Mouse (Mus musculus): ENCODE data around the gene Cntfr. TPM values are rescaled to one million over a fixed set of nuclear protein-coding genes. Genes with fewer than 3 reads are reported as not detected.

Gene Cntfr
- polyA plus RNA-seq, 1 experiment from 2014 or later: 3.7 TPM

DNA sequence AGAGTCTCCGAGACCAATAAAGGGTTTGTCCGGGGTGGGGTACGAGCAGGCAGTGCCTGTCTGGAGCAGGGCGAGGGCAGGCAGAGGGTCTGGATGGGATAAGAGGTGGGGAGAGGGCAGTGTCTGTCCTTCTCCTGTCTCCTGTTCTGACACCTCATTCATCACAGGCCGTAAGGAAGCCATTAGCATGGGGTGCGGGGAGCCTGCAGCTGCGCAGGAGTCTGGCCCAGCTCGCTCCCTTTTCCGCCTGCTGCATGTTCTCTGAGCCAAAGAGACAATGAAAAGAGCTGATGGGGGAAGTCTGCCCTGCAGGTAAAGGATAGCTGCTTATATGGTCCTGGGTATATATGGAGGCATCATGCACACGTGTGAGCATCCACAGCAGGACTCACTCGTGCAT lies 34.2 kb downstream of the Cntfr start:
- no peak for ATAC-seq (ENCODE audit: insufficient number of reproducible peaks, low FRiP score)

DNA sequence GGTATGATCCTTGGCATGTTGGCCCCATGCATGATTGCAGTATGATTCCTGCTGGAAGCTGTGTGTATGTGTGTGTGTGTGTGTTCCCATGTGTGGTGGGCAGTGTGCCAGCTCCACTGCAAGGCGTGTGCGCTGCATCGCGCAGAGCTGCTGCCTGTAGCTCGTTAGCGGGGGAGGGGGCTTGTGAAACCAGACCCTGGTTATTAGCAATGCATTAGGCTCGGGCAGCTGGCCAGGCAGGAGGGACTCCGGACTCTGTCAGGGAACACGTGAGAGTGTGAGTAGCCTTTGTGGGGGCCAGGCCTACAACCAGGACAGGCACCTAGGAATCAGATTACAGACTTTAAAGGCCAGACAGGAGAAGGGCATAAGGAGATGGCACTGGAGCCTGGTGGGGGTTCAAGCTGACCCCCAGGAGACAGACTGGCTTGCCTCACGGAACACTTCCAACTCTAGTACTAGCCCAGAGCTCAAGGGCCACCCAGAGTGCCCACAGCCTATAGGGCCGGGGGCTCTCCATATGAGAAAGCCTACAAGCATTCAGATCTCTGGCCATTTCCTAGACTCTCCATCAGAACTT lies 35.9 kb downstream of the Cntfr start:
- ATAC-seq (ENCODE audit: insufficient number of reproducible peaks, low FRiP score): 0 out of 2 replicates have a peak, but pooled peaks have one; percentile 10
- Histone ChIP-seq H3K27ac (ENCODE audit: poor library complexity, severe bottlenecking) (no peak overlapping the region), H3K36me3 (0 out of 2 replicates have a peak, but pooled peaks cover 2% of the 10 kb centered on the region), H3K9ac (no peak overlapping the region), H3K4me3 (no peak overlapping the region), H3K9me3 (replicated peaks) (no peaks in the 10 kb centered on the region), H3K27me3 (replicated peaks) (peaks cover 62% of the 10 kb centered on the region), H3K4me1 (replicated peaks) (peaks cover 57% of the 10 kb centered on the region), H3K4me2 (no peak overlapping the region)
- WGBS: 37% methylated on average over 11 of the region's 11 CpGs

More for the DNA sequence above, 34.2 kb downstream of the Cntfr start:
- H3K36me3 ChIP-seq: 0 out of 2 replicates have a peak, but pooled peaks cover under 1% of the 10 kb centered on the region
- peaks cover 57% of the 10 kb centered on the region for H3K4me1 ChIP-seq (replicated peaks)
- H3K4me2 ChIP-seq: no peak overlapping the region
- H3K27ac ChIP-seq (ENCODE audit: poor library complexity, severe bottlenecking): no peak overlapping the region
- H3K9ac ChIP-seq: no peak overlapping the region
- H3K9me3 ChIP-seq (replicated peaks): no peaks in the 10 kb centered on the region
- no peak overlapping the region for H3K4me3 ChIP-seq
- 61% methylated on average over 11 of the region's 11 CpGs for WGBS
- peaks cover 52% of the 10 kb centered on the region for H3K27me3 ChIP-seq (replicated peaks)

DNA sequence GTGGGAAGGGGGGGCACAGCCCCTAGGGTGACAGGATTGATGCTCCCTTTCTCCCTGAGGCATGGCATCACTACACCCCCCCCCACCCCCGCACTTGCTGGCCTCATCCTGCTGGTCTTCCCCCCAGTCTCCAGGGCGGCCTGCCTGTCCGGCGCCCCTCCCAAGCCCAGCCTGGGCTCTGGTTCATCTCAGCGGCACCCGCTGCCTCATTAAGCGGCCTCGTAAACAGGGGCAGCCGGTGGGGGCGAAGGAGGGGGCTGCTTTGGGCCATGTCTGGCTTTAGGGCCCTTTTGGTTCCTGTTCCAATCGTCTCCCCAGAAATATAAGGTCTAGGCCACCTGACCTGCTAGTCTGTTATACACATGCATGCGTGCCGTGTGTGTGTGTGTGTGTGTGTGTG lies 37.3 kb downstream of the Cntfr start:
- Histone ChIP-seq H3K36me3 (0 out of 2 replicates have a peak, but pooled peaks cover 2% of the 10 kb centered on the region), H3K4me3 (no peak overlapping the region), H3K27ac (ENCODE audit: poor library complexity, severe bottlenecking) (no peak overlapping the region), H3K9me3 (replicated peaks) (no peaks in the 10 kb centered on the region), H3K27me3 (replicated peaks) (peaks cover 67% of the 10 kb centered on the region), H3K4me1 (replicated peaks) (peaks cover 45% of the 10 kb centered on the region), H3K4me2 (no peak overlapping the region), H3K9ac (no peak overlapping the region)
- 46% methylated on average over 13 of the region's 13 CpGs for WGBS
- ATAC-seq (ENCODE audit: insufficient number of reproducible peaks, low FRiP score): no peak

DNA sequence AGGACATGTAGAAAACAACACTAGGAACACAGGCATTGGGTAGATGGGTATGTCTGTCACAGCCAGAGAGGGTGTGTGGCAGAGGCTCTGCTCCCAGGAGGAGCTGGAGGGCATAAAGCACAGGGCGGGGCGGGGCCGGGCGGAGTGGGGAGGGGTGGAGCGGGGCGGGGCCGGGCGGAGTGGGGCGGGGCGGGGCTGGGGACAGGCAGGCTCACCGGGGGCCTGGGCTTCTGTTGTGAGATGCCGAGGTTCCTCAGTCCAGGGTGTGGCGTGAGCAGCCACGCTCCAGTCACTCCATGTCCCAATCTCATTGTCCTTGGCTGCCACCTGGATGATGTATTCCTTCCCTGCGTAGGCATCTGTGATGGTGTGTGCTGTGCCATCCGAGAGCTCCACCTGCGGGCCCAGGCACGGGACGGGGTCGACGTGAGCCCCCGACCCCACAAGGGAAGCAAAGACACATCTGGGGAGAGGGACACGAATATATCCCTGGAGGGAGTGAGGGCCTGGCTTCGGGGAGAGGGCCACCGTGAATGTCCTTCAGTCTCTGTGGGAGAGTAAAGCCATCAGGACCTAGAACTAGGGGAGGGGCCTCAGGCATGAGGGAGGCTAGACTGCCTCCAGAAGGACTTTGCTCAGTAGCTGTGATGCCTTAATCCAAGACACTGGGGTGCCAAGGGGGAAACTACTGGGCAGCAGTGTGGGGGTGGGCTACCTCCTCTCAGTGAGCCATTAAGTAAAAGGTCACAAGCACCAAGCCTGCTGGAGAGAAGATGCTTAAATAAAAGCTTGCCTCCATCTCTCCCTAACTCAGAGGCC lies 38.1 kb downstream of the Cntfr start:
- Histone ChIP-seq H3K4me1 (replicated peaks) (peaks cover 37% of the 10 kb centered on the region), H3K4me2 (peak overlapping the region; percentile 19), H3K9ac (peak overlapping the region; percentile 14; the same call in 1 of the 2 replicates)

DNA sequence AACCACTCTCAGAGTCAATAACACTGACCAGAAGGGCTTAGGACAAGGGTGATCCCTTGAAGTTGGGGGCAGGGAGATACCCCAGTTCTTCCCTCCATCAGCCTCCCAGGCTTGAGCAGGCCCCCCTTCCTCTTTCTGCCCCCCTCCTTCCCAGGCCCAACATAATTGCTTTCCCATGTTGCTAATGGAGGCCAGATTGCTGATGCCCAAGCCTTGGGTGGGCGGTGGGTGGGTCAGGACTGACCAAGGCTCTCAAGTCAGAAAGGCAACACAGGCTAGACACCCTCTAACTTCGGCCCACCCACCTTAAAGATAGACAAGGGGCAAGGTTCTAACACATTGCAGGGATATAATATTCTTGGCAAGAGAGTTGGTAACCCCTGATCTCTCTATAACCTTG lies 41.4 kb downstream of the Cntfr start:
- peaks cover 19% of the 10 kb centered on the region for H3K4me1 ChIP-seq (replicated peaks)
- H3K27me3 ChIP-seq (replicated peaks): peaks cover 45% of the 10 kb centered on the region
- H3K4me2 ChIP-seq: no peak overlapping the region
- H3K36me3 ChIP-seq: 0 out of 2 replicates have a peak, but pooled peaks cover 2% of the 10 kb centered on the region
- no peak overlapping the region for H3K9ac ChIP-seq
- no peak overlapping the region for H3K27ac ChIP-seq (ENCODE audit: poor library complexity, severe bottlenecking)
- no peak overlapping the region for H3K4me3 ChIP-seq
- no peak for ATAC-seq (ENCODE audit: insufficient number of reproducible peaks, low FRiP score)
- H3K9me3 ChIP-seq (replicated peaks): no peaks in the 10 kb centered on the region
- WGBS: 75% methylated on average over 2 of the region's 2 CpGs

More for the DNA sequence above, 38.1 kb downstream of the Cntfr start:
- 0 out of 2 replicates have a peak, but pooled peaks have one; percentile 30 for ATAC-seq (ENCODE audit: insufficient number of reproducible peaks, low FRiP score)
- H3K27ac ChIP-seq (ENCODE audit: poor library complexity, severe bottlenecking): no peak overlapping the region
- H3K27me3 ChIP-seq (replicated peaks): peaks cover 67% of the 10 kb centered on the region
- H3K9me3 ChIP-seq (replicated peaks): no peaks in the 10 kb centered on the region
- 0 out of 2 replicates have a peak, but pooled peaks cover 2% of the 10 kb centered on the region for H3K36me3 ChIP-seq
- H3K4me3 ChIP-seq: no peak overlapping the region
- 17% methylated on average over 25 of the region's 25 CpGs for WGBS

DNA sequence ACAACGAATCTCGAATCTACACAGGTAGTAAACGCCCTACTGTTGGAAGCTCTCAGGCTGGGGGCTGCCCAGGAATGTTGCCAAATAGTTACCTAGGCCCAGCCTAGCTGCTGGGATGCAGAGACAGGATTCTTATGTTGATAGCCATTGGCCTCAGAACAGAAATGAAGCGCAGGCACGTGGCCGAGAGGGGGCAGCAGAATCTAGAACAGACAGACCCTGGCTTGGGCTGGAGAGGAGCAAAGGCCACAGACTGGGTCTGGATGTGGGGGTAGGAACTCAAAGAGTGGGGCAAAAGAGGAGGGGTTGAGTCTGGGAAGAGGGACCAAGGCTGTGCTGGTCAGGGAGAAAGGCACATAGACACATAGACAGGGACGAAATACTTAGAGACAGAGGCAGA lies 42.7 kb downstream of the Cntfr start:
- 22% methylated on average over 7 of the region's 7 CpGs for whole genome bisulfite sequencing
- H3K4me2 ChIP-seq: no peak overlapping the region
- no peak for ATAC-seq (ENCODE audit: insufficient number of reproducible peaks, low FRiP score)

DNA sequence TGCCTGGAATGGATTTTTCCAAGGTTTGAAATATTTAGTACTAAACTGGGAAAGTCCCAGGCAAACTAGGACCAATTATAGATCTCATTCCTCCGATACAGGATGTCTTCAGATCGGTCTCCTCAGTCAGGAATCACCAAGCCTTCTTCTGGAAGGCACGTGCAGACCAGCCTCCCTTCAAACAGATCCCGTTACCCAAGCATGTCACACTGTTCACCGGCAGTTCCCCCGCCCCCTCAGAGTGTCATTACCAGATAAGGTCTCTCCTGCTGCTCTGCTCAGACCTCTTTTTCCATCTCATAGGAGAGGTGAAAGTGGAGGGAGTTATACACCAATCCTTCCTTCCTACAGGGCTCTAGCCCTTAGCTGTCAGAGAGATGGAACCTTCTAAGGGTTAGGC lies 43.2 kb downstream of the Cntfr start:
- H3K4me3 ChIP-seq: no peak overlapping the region
- no peak overlapping the region for H3K4me2 ChIP-seq
- no peak for ATAC-seq (ENCODE audit: insufficient number of reproducible peaks, low FRiP score)
- 0 out of 2 replicates have a peak, but pooled peaks cover 2% of the 10 kb centered on the region for H3K36me3 ChIP-seq
- peaks cover 3% of the 10 kb centered on the region for H3K4me1 ChIP-seq (replicated peaks)
- H3K27ac ChIP-seq (ENCODE audit: poor library complexity, severe bottlenecking): no peak overlapping the region
- H3K9ac ChIP-seq: no peak overlapping the region
- H3K27me3 ChIP-seq (replicated peaks): peaks cover 31% of the 10 kb centered on the region
- no peaks in the 10 kb centered on the region for H3K9me3 ChIP-seq (replicated peaks)
- 49% methylated on average over 6 of the region's 6 CpGs for WGBS

More for the DNA sequence above, 42.7 kb downstream of the Cntfr start:
- H3K4me3 ChIP-seq: no peak overlapping the region
- 0 out of 2 replicates have a peak, but pooled peaks cover 2% of the 10 kb centered on the region for H3K36me3 ChIP-seq
- H3K9ac ChIP-seq: no peak overlapping the region
- H3K27me3 ChIP-seq (replicated peaks): peaks cover 36% of the 10 kb centered on the region
- peaks cover 7% of the 10 kb centered on the region for H3K4me1 ChIP-seq (replicated peaks)
- no peak overlapping the region for H3K27ac ChIP-seq (ENCODE audit: poor library complexity, severe bottlenecking)
- H3K9me3 ChIP-seq (replicated peaks): no peaks in the 10 kb centered on the region

DNA sequence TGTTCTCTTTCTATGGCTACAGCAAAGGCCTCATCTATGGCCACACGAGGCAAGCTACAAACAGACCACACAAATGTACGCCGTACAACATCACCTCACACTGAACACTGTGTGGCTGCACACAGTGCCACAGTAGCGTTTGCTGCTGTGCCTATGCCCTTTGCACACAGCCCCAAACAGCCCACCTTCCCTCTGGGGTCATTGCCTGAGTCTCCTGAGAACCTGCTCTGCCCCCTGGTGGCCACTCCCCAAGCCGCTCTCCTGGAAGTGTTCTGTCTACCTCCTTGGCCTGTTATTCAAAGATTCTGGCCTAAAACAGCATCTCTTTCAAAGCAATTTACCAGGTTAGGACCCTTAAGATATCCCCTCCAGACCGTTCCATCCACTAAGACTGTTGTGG lies 43.6 kb downstream of the Cntfr start:
- no peak for ATAC-seq (ENCODE audit: insufficient number of reproducible peaks, low FRiP score)
- Histone ChIP-seq H3K4me1 (replicated peaks) (no peaks in the 10 kb centered on the region), H3K4me3 (no peak overlapping the region), H3K9me3 (replicated peaks) (no peaks in the 10 kb centered on the region), H3K4me2 (no peak overlapping the region), H3K27me3 (replicated peaks) (peaks cover 32% of the 10 kb centered on the region), H3K27ac (ENCODE audit: poor library complexity, severe bottlenecking) (no peak overlapping the region), H3K36me3 (0 out of 2 replicates have a peak, but pooled peaks cover 2% of the 10 kb centered on the region), H3K9ac (no peak overlapping the region)
- 48% methylated on average over 6 of the region's 6 CpGs for WGBS

DNA sequence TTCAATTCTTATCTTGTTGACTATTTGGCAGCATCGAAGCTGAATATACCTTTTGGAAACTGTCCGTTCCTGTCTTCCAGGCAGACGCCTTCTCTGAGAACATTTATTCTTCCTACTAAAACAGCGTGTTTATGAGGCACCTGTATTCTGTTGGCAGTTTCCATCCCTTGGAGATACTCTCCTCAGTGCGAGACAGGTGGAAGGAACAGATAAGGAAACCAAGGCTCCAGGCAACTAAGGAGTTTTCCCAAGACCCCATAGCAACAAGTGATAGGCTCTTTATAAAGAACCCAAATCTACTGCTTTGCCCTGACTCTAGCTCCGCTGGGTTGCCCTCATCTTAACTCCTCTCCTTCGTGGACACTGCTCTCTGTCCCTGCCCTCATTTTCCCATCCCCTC lies 48.3 kb downstream of the Cntfr start:
- no peak for ATAC-seq (ENCODE audit: insufficient number of reproducible peaks, low FRiP score)
- no peaks in the 10 kb centered on the region for H3K4me1 ChIP-seq (replicated peaks)
- no peak overlapping the region for H3K4me3 ChIP-seq
- H3K4me2 ChIP-seq: no peak overlapping the region
- WGBS: 58% methylated on average over 7 of the region's 7 CpGs
- 0 out of 2 replicates have a peak, but pooled peaks cover 8% of the 10 kb centered on the region for H3K27me3 ChIP-seq (replicated peaks)
- no peaks in the 10 kb centered on the region for H3K36me3 ChIP-seq
- H3K9ac ChIP-seq: no peak overlapping the region
- H3K9me3 ChIP-seq (replicated peaks): no peaks in the 10 kb centered on the region
- H3K27ac ChIP-seq (ENCODE audit: poor library complexity, severe bottlenecking): no peak overlapping the region

DNA sequence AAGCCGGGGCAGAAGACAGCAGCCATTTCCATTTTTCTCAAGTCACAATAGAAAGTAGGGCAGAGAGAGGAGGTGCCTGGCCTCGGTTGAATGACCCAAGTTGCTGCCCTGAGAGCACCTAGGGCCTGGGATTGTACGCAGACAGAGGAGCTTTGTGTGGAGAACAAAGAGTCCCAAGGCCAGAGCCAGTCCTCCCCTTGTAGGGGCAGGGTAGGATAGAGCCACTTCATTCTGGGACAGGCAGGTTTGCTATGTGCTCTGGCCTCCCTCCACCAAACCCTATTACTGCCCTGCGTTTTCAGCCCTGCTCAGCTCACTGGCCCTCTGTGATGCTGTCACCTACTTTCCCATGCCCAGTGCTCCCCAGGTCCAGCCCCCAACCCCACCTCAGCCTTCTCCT lies 48.7 kb downstream of the Cntfr start:
- WGBS: 59% methylated on average over 4 of the region's 4 CpGs
- Histone ChIP-seq H3K4me1 (replicated peaks) (no peaks in the 10 kb centered on the region), H3K9me3 (replicated peaks) (no peaks in the 10 kb centered on the region), H3K27ac (ENCODE audit: poor library complexity, severe bottlenecking) (no peak overlapping the region), H3K4me3 (no peak overlapping the region), H3K9ac (no peak overlapping the region), H3K27me3 (replicated peaks) (0 out of 2 replicates have a peak, but pooled peaks cover 8% of the 10 kb centered on the region), H3K4me2 (no peak overlapping the region), H3K36me3 (no peaks in the 10 kb centered on the region)
- no peak for ATAC-seq (ENCODE audit: insufficient number of reproducible peaks, low FRiP score)

DNA sequence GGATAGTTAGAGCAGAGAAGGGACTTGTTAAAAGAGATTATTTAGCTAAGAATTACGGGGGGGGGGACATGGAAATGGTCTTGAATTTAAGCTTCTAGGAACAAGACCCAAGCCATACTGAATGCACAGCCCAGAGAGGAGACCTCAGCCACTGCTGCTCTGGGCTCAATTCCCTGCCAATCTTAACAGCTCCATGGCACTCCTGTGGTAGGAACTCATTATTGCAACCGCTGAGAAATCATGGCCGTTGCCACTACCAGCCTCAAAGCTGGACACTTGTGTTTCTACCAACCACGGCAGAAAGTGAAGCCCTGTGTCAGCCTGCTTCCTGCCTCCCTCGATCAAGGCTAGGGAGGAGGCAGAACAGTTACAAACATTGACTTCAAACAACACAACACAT lies 51.4 kb downstream of the Cntfr start:
- Histone ChIP-seq H3K9me3 (replicated peaks) (no peaks in the 10 kb centered on the region), H3K27me3 (replicated peaks) (0 out of 2 replicates have a peak, but pooled peaks cover 5% of the 10 kb centered on the region), H3K4me2 (no peak overlapping the region), H3K36me3 (no peaks in the 10 kb centered on the region), H3K27ac (ENCODE audit: poor library complexity, severe bottlenecking) (no peak overlapping the region), H3K4me1 (replicated peaks) (no peaks in the 10 kb centered on the region), H3K9ac (no peak overlapping the region), H3K4me3 (no peak overlapping the region)
- WGBS: 17% methylated on average over 5 of the region's 5 CpGs
- ATAC-seq (ENCODE audit: insufficient number of reproducible peaks, low FRiP score): no peak
